Mouse (Mus musculus): ENCODE measurements around the gene Tsen34.
"Not testable (repeated sequence)": the region's sequence is repeated elsewhere in the genome, so short reads cannot be mapped to it uniquely, and the experiment has no call there.

Gene Tsen34

GRCm38 (mm10) chr7:3691919-3692318 is 744 bp upstream of the Tsen34 start:
- DNase-seq (ENCODE audit: low read depth): no peak

GRCm38 (mm10) chr7:3692987-3693808 is 535 bp downstream of the Tsen34 start, which contains the start of gene Mboat7:
TSS of gene Mboat7 (minus strand) at chr7:3693523.
- peak; percentile 97 for DNase-seq (ENCODE audit: low read depth)

- no peak for DNase-seq (ENCODE audit: low read depth)
Observed at GRCm38 (mm10) chr7:3693809-3694075, 1.1 kb downstream of the Tsen34 start.

- peak; percentile 93 for DNase-seq (ENCODE audit: low read depth)
Observed at GRCm38 (mm10) chr7:3694076-3694948, 1.6 kb downstream of the Tsen34 start.

- not testable (repeated sequence) for DNase-seq (ENCODE audit: low read depth)
Observed at GRCm38 (mm10) chr7:3694949-3695305, 2.3 kb downstream of the Tsen34 start.

- no peak for DNase-seq (ENCODE audit: low read depth)
Observed at GRCm38 (mm10) chr7:3698471-3698870, 5.8 kb downstream of the Tsen34 start.

GRCm38 (mm10) chr7:3703148-3703878 is 10.7 kb downstream of the Tsen34 start:
- no peak for DNase-seq (ENCODE audit: low read depth)

GRCm38 (mm10) chr7:3703879-3704441 is 11.3 kb downstream of the Tsen34 start, which contains the start of gene Rps9:
TSS of gene Rps9 (plus strand) at chr7:3703993.
- peak; percentile 98 for DNase-seq (ENCODE audit: low read depth)

- peak; percentile 71 for DNase-seq (ENCODE audit: low read depth)
Observed at GRCm38 (mm10) chr7:3704475-3704874, 11.8 kb downstream of the Tsen34 start.

GRCm38 (mm10) chr7:3705461-3705860 is 12.8 kb downstream of the Tsen34 start:
- not testable (repeated sequence) for DNase-seq (ENCODE audit: low read depth)

GRCm38 (mm10) chr7:3705911-3706310 is 13.2 kb downstream of the Tsen34 start:
- DNase-seq (ENCODE audit: low read depth): no peak

- DNase-seq (ENCODE audit: low read depth): peak; percentile 54
Observed at GRCm38 (mm10) chr7:3706343-3706934, 13.8 kb downstream of the Tsen34 start.

GRCm38 (mm10) chr7:3707027-3707426 is 14.4 kb downstream of the Tsen34 start:
- DNase-seq (ENCODE audit: low read depth): peak; percentile 25

GRCm38 (mm10) chr7:3707568-3708413 is 15.1 kb downstream of the Tsen34 start:
- peak; percentile 37 for DNase-seq (ENCODE audit: low read depth)

- not testable (repeated sequence) for DNase-seq (ENCODE audit: low read depth)
Observed at GRCm38 (mm10) chr7:3708447-3708980, 15.9 kb downstream of the Tsen34 start.

- DNase-seq (ENCODE audit: low read depth): no peak
Observed at GRCm38 (mm10) chr7:3709000-3709399, 16.3 kb downstream of the Tsen34 start.

- no peak for DNase-seq (ENCODE audit: low read depth)
Observed at GRCm38 (mm10) chr7:3712264-3712942, 19.7 kb downstream of the Tsen34 start.

- DNase-seq (ENCODE audit: low read depth): no peak
Observed at GRCm38 (mm10) chr7:3715249-3715648, 22.6 kb downstream of the Tsen34 start.

GRCm38 (mm10) chr7:3720268-3720667 is 27.6 kb downstream of the Tsen34 start, which contains the start of gene Pirb:
TSS of gene Pirb (minus strand) at chr7:3720391.
- not testable (repeated sequence) for DNase-seq (ENCODE audit: low read depth)

GRCm38 (mm10) chr7:3725459-3725858 is 32.8 kb downstream of the Tsen34 start:
- DNase-seq (ENCODE audit: low read depth): not testable (repeated sequence)

All from NIH3T3 (cell line).